Mouse (Mus musculus): ENCODE measurements at regions not wholly inside any gene's neighbourhood (a gene's known extent, or its start where the extent isn't known, plus 50 kb on each side); places are given as distances from the start of the nearest gene placed in this dataset.

DNA sequence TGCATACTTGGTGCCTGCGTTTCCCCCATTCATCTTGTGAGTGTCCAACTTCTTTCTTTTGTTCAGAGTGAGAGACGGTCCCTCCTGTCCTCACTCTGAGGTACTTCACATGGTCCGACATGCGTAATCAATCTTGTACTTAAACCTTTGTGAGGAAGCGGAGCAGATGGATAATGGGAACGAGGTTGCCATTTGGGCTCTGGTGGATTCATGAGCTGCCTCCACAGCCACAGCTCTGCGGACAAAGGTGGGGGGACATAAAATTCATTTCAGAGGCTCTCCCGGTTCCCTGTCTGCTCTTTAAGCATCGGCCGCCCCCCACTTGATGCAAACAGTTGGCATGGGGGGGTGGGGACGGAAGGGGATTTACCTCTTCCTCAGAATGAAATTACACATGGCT lies 454.7 kb downstream of the Sox2 start:
- DNase-seq = no peak

- DNase-seq = no peak
Observed at GRCm38 (mm10) chr3:35106097-35106496, 455.9 kb downstream of the Sox2 start.

- no peak for DNase-seq
Observed at GRCm38 (mm10) chr3:35133477-35133876, 483.3 kb downstream of the Sox2 start.

- DNase-seq = no peak
Observed at GRCm38 (mm10) chr3:35141500-35142220, 491.5 kb downstream of the Sox2 start.

DNA sequence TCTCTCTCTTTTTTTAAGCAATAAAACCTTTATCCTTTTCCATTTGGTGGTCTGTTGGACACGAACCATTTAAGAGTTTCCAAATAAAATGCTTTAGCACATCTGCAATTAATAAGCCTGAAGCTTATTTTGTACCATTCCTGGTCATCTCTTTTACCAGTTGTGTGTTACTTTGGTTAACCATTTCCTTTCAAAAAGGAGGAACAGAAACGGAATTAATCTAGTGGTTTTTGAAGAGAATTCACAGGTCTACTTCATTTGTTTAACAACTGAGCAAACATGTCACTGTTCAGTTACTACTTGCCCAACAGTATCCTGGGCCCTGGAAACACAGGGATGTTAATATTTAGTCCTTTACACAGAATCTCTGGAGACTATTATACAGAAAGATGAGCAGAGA lies 492.5 kb downstream of the Sox2 start:
- DNase-seq = no peak

GRCm38 (mm10) chr3:35145569-35145968 lies 495.4 kb downstream of the Sox2 start:
- DNase-seq = no peak

DNA sequence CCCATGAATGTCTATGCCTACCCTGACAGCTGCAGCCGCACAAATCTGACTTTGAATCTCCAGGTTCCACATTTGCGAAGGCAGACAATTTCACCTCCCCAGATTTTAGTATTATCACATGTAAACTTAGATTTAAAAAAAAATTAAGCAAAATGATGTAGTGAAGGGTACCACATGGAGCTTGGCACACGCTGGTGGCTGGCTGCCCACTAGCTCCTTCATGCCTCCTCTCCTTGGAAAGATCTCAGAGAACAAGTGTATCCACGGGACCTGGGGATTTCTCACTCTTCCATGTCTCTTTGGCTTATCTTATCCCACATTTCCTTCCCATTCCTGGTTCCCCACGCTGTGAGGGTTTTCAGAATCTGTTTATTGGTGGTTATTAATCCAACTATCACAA lies 496.5 kb downstream of the Sox2 start:
- DNase-seq = no peak

DNA sequence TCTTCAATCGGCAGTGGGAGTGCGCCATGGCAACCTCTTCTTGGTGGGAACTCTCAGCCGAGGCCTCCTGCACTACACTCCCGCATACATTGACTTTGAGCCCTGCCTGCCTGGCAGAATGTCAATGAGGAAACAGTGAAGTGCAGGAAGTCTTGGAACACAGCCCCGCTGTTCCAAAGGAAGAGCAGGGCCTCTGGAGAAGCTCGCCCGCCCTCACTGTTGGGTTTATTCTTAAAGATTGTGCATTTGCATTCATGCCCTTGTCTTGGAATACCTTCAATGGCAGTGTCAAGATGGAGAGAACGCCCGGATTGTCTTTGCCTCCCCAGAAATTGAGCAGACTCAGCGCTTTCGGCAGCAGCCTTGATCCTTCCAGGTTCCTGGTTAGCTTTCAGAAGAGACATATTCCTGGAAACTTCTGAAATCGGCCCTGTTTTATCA lies 499.1 kb downstream of the Sox2 start:
- DNase-seq = peak; percentile 52 to 72

DNA sequence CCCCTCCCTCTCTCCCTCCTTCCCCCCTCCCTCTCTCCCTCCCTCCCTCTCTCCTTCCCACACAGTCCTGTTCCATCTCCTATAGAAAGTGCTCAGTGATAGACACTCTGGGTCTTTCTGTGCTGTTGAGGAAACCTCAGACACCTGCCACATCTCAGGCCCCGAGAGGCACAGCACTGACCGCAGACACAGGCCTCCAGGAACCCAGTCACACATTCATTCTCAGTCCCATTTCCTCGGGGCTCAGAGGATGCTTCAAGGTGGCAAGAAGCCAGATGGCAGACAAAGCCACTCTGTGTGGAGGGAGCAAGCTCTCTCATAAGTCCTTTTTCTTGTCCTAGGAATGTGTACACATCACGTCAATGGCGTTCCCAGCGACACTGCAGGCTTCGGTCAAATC lies 502.0 kb downstream of the Sox2 start:
- no peak for DNase-seq

GRCm38 (mm10) chr3:35154266-35154665 lies 504.1 kb downstream of the Sox2 start:
- no peak for DNase-seq

- DNase-seq = no peak
Observed at GRCm38 (mm10) chr3:35168676-35169075, 518.5 kb downstream of the Sox2 start.

- DNase-seq = no peak
Observed at GRCm38 (mm10) chr3:35178759-35179440, 528.7 kb downstream of the Sox2 start.

- no peak for DNase-seq
Observed at GRCm38 (mm10) chr3:35208526-35208925, 545.4 kb upstream of the Atp11b start.

GRCm38 (mm10) chr3:35219394-35219793 lies 534.5 kb upstream of the Atp11b start:
- no peak for DNase-seq

DNA sequence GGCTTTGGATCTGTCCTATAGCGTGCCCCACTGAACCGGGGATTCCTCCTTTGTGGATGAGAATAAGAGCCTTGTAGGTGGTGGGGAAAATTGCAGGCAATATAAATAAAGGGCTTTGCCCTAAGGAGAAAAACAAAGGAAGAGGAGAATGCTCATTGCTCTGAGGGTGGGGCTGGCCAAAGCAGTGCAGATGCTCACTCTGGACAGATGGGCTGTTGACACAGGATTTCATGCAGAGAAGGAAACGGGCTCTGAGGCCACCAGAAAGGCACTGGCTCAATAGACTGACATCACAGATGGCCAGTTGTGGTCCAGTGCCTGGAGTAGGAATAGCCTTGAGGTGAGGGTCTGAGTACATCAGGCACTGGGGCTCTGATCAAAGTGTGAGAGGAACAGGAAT lies 532.7 kb upstream of the Atp11b start:
- DNase-seq = no peak

DNA sequence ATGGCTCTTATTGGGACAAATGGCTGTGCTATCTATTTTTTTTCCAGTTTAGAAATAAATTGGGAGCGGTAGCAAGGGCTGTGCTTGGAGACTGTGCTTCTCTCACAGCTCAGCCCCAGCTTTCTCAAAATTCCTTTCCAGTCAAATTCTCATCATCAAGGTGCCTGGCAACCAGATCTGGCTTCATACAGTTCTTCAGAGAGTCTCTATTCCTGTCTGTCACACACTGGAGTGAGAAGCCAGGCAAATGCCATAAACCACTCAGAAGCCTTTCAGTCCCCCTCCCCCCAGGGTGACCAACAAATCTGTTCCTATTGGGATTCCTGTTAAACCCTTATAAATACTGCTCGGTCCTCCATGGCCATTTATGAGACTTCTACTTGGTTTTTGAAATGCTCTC lies 531.7 kb upstream of the Atp11b start:
- no peak for DNase-seq

DNA sequence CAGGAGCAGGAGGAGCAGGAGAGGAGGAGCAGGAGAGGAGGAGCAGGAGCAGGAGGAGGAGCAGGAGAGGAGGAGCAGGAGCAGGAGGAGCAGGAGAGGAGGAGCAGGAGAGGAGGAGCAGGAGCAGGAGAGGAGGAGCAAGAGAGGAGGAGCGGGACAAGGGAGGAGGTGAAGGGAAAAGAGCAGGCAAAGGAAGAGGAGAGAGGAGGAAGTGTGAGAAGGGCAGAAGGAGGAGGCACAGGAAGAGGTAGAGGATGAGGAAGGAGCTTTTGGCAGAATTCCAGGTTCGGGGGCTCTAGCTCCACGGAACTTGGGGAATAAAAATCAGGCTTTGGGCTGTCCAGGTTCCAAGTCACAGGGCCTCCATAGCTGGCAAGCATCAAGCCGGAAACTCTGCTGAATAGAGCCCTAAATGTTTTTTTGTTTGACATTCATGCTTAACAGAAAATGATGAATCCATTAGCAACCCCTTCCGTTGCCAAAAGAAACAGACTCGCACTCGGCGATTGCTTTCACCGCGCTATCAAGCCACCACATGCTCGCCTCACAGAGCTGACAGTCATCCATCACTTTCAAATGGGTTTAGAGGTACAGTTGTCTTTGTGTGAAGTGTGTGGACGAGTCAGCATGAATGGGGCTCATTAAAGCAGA lies 528.7 kb upstream of the Atp11b start:
- DNase-seq = no peak

- no peak for DNase-seq
Observed at GRCm38 (mm10) chr3:35225774-35226365, 528.0 kb upstream of the Atp11b start.

DNA sequence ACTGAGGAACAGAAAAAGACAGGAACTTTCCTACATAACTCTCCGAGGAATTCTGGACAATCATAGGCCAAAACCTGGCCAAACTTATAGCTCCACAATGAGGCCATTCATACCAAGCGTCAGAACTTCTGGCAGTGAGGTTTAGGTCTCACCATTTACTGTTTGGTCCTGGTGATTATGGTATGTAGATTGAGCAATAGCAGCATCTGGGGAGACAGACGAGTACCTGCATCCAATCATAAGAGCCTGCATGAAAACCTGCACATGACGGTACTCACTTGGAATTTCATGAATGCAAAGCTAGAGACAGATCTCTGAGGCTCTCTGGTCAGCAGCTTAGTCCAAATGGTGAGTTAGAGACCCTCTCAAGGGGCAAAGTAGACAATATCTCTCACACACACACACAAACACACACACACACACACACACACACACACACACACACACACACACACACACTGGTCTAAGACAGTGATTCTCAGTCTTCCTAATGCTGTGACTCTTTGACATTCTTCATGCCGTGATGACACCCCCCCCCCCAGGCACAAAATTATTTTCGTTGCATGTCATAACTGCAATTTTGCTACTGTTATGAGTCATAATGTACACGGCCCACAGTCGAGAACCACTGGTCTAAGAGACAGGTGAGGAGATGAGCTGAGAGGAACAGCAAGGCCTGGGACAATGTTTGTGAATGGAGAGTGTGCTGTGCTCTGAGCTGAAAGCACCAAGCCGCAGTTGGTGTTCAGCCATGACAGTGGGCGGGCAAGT lies 522.6 kb upstream of the Atp11b start:
- DNase-seq = no peak

DNA sequence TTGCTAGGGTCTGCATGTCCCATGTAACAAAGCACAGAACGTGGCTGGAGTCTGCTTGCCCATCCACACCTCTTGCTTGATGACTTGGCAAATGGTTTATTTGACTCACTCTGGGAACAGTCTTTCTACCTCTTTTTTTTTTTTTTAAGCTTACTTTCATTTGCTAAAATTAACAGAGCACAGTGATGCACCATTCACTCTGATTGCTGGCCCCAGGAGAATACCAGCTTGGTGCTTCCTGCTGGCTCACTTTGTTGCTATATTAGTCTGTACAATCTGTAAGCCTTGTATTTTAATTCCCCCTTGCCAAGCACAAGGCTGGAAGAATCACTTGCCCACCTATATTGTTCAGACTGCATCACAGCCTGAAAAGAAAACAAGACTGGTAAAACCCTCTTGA lies 521.4 kb upstream of the Atp11b start:
- DNase-seq = no peak

DNA sequence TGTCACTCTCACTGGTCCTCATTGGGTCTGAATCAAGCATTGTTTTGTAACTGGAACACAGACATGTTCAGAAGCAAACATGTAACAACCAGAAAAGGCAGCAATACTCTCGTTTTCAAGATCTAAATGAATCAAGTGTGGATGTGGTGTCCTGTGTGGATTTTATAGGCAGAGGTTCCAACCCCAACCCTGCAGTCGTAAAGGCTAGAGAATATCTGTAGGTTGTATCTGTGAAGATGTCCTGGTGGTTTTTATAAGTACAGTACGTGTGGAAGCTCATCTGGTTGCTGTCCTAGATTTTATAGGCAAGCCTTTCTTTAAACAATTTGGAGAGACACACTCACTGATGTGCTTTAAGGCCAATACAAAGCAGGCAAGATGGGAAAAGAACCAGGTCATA lies 518.8 kb upstream of the Atp11b start:
- no peak for DNase-seq

- no peak for DNase-seq
Observed at GRCm38 (mm10) chr3:35235772-35236171, 518.1 kb upstream of the Atp11b start.

- DNase-seq = peak; percentile 13 to 37
Observed at GRCm38 (mm10) chr3:35237342-35237741, 516.6 kb upstream of the Atp11b start.
